Mouse (Mus musculus) embryo, embryonic 9.5 days (tissue): ENCODE measurements at regions not wholly inside any gene's neighbourhood (a gene's known extent, or its start where the extent isn't known, plus 50 kb on each side); places are given as distances from the start of the nearest gene placed in this dataset.

Source experiments
- DNase-seq: peaks from one replicate; pipeline ENCODE4 v3.0.0-alpha.2; 2017; ENCODE audit errors: extremely low spot score

DNA sequence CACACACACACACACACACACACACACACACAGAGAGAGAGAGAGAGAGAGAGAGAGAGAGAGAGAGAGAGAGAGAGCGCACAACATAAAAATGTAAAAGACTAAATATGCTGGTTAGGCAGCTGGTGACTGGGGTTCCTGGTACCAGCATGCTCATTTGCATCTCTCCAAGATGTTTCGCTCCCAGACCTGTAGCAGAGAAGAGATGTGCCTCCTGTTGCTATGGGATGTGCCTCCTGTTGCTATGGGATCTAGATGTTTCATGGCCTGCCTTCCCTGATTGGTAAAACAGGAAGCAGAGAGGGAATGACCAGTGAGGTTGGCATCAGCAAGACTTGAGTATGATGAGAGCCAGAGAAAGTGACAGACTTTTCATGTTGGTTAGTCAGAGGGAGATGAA, 55.1 kb upstream of the Gpc6 start:
- DNase-seq: no peak
